ENCODE assay signal across 9 mouse cellular contexts in genomic region chr13:10071165-10071564, GRCm38 (mm10).
DNase-seq lines count a peak whose midpoint lies in the region; ATAC-seq lines count a peak whose summit lies in the region.
"Had no signal": no experiment of that assay in that cellular context is flagged by ENCODE, and none has a peak within 500 bp of the region (broad histone marks: within the 10 kb centered on the region; RNA-seq: fewer than 3 reads in every experiment).

No protein-coding gene starts in this region.

- no peaks in the 10 kb centered on the region for H3K36me3 ChIP-seq in embryonic facial prominence, embryonic 11.5 days (replicated peaks; ENCODE audit: control insufficient read depth, insufficient read depth, low read depth, low read length)
- H3K36me3 ChIP-seq in hindbrain, embryonic 13.5 days: no peaks in the 10 kb centered on the region

- no peaks in the 10 kb centered on the region for H3K27me3 ChIP-seq in embryonic facial prominence, embryonic 11.5 days (ENCODE audit: control insufficient read depth, insufficient read depth, low read length)
- H3K27me3 ChIP-seq in hindbrain, embryonic 13.5 days: no peaks in the 10 kb centered on the region
- H3K27me3 ChIP-seq: megakaryocyte, embryonic 14.5 days had no signal

- no peak overlapping the region for H3K4me3 ChIP-seq in embryonic facial prominence, embryonic 11.5 days (ENCODE audit: low read depth, low read length)
- H3K4me3 ChIP-seq in hindbrain, embryonic 13.5 days: no peak overlapping the region
- H3K4me3 ChIP-seq: megakaryocyte, embryonic 14.5 days had no signal

- 44% methylated on average over 5 of the region's 5 CpGs for WGBS in embryonic facial prominence, embryonic 11.5 days
- 41% methylated on average over 5 of the region's 5 CpGs for WGBS in hindbrain, embryonic 13.5 days

- H3K9ac ChIP-seq in embryonic facial prominence, embryonic 11.5 days (replicated peaks; ENCODE audit: low read length): no peak overlapping the region
- no peak overlapping the region for H3K9ac ChIP-seq in hindbrain, embryonic 13.5 days

- H3K4me1 ChIP-seq in embryonic facial prominence, embryonic 11.5 days (ENCODE audit: control insufficient read depth, insufficient read depth, low read length): no peaks in the 10 kb centered on the region
- peaks cover 5% of the 10 kb centered on the region; the same call in 1 of the 2 replicates for H3K4me1 ChIP-seq in hindbrain, embryonic 13.5 days (replicated peaks)

- ATAC-seq in embryonic facial prominence, embryonic 11.5 days (replicated peaks; ENCODE audit: insufficient number of reproducible peaks, low FRiP score, low TSS enrichment, low read depth): 0 out of 2 replicates have a peak, but pooled peaks have one; percentile 56
- peak; percentile 72 for ATAC-seq in hindbrain, embryonic 13.5 days (ENCODE audit: low FRiP score)
- no peak for ATAC-seq in erythroid progenitor cell, adult 5-6 weeks (replicated peaks; ENCODE audit: low FRiP score, poor library complexity, severe bottlenecking)

- no peak overlapping the region for H3K4me2 ChIP-seq in embryonic facial prominence, embryonic 11.5 days (ENCODE audit: low read depth, low read length)
- no peak overlapping the region for H3K4me2 ChIP-seq in hindbrain, embryonic 13.5 days

- no peak overlapping the region for H3K27ac ChIP-seq in embryonic facial prominence, embryonic 11.5 days (replicated peaks; ENCODE audit: low read depth, low read length)
- no peak overlapping the region for H3K27ac ChIP-seq in hindbrain, embryonic 13.5 days

- no peaks in the 10 kb centered on the region for H3K9me3 ChIP-seq in embryonic facial prominence, embryonic 11.5 days (replicated peaks; ENCODE audit: control insufficient read depth, low read length)
- H3K9me3 ChIP-seq in hindbrain, embryonic 13.5 days: no peaks in the 10 kb centered on the region
- H3K9me3 ChIP-seq: megakaryocyte, embryonic 14.5 days had no signal

- peak; percentile 11 for DNase-seq in ovary, postnatal 14 days (ENCODE audit: low spot score)
- DNase-seq in ovary, adult 18-20 months (ENCODE audit: low spot score): no peak
- DNase-seq in embryonic facial prominence, embryonic 11.5 days (ENCODE audit: low spot score): peak; percentile 24
- peak; percentile 35 to 72 for DNase-seq in layer of hippocampus, postnatal 14 days (ENCODE audit: low spot score in 2 of 2)
- peak; percentile 6 for DNase-seq in mesoderm, embryonic 11.5 days (ENCODE audit: low read depth, low spot score)
- peak; percentile 57 to 59 for DNase-seq in spleen, adult 18-20 months
